Mouse (Mus musculus) hindbrain, embryonic 14.5 days (tissue): ENCODE measurements around the gene Klhl35. TPM values are rescaled to one million over a fixed set of nuclear protein-coding genes. Genes with fewer than 3 reads are reported as not detected.

Experiments
- ATAC-seq: fragments of 200-750 bp; cut with Nextera tagmentation; 2 replicates; pipeline ENCODE4 v1.8.0; 2017; ENCODE audit warnings: moderate number of reproducible peaks, mild to moderate bottlenecking, moderate TSS enrichment, moderate library complexity; ENCODE audit not compliant: low FRiP score
- DNase-seq: peaks from one replicate; pipeline ENCODE4 v3.0.0-alpha.2; 2015; ENCODE audit warnings: low spot score
- H3K27ac ChIP-seq: fragments of 300-500 bp; sonication (generic); 2 replicates; pipeline ENCODE4 v1.5.1; 2014; ENCODE audit warnings: mild to moderate bottlenecking, moderate library complexity
- H3K27me3 ChIP-seq: fragments of 300-500 bp; sonication (generic); 2 replicates; pipeline ENCODE4 v1.6.1; 2014; ENCODE audit warnings: mild to moderate bottlenecking, low read length, mixed read lengths; ENCODE audit not compliant: control insufficient read depth, insufficient read depth
- H3K36me3 ChIP-seq: fragments of 300-500 bp; sonication (generic); replicated peaks from 2 replicates; pipeline ENCODE4 v1.6.1; 2014; ENCODE audit not compliant: control insufficient read depth, insufficient read depth
- H3K4me1 ChIP-seq: fragments of 300-500 bp; sonication (generic); replicated peaks from 2 replicates; pipeline ENCODE4 v1.6.1; 2014; ENCODE audit warnings: antibody characterized with exemption, low read length, mixed read lengths; ENCODE audit not compliant: control insufficient read depth, insufficient read depth
- H3K4me2 ChIP-seq: fragments of 300-500 bp; sonication (generic); replicated peaks from 2 replicates; pipeline ENCODE4 v1.6.1; 2014; ENCODE audit warnings: mild to moderate bottlenecking, moderate library complexity
- H3K4me3 ChIP-seq: fragments of 300-500 bp; sonication (generic); replicated peaks from 2 replicates; pipeline ENCODE4 v1.5.1; 2014; ENCODE audit warnings: mild to moderate bottlenecking, low read length
- H3K9ac ChIP-seq: fragments of 300-500 bp; sonication (generic); 2 replicates; pipeline ENCODE4 v1.6.1; 2014
- H3K9me3 ChIP-seq: fragments of 300-500 bp; sonication (generic); 2 replicates; pipeline ENCODE4 v1.6.1; 2016; ENCODE audit warnings: low read length; ENCODE audit not compliant: control insufficient read depth
- WGBS: fragments of 180-500 bp; shearing (Covaris S2); extraction: QIAGEN DNeasy Blood & Tissue Kit; methylation state at CpG from one replicate; pipeline ENCODE4 v1.1.7; 2014; 5-methylcytosine and 5-hydroxymethylcytosine counted together
- polyA plus RNA-seq: library from polyadenylated mRNA; unstranded; fragments of >200 nt; fragmentation: Nextera tagmentation; extraction: Ambion mirVana; gene quantifications from 2 replicates; pipeline ENCODE4 v1.2.1, GENCODE M21; 2014

Gene Klhl35
- polyA plus RNA-seq, 1 experiment from 2014 or later, result 4.1 TPM

- H3K4me3 ChIP-seq, result no peak overlapping the region
- no peaks in the 10 kb centered on the region for H3K9me3 ChIP-seq
- H3K4me1 ChIP-seq, result no peaks in the 10 kb centered on the region
- no peak overlapping the region for H3K27ac ChIP-seq
- no peak overlapping the region for H3K9ac ChIP-seq
- ATAC-seq, result no peak
- 91% methylated on average over 15 of the region's 15 CpGs for WGBS
- no peaks in the 10 kb centered on the region for H3K27me3 ChIP-seq
- H3K4me2 ChIP-seq, result no peak overlapping the region
- no peak for DNase-seq
- peaks cover 53% of the 10 kb centered on the region for H3K36me3 ChIP-seq
Measured at GRCm38 (mm10) chr7:99459888-99460652, 5.7 kb upstream of the Klhl35 start.

GRCm38 (mm10) chr7:99463120-99463519 lies 2.7 kb upstream of the Klhl35 start:
- DNase-seq, result no peak
- no peak overlapping the region for H3K4me2 ChIP-seq
- peaks cover 37% of the 10 kb centered on the region for H3K36me3 ChIP-seq
- no peak overlapping the region for H3K9ac ChIP-seq
- H3K27me3 ChIP-seq, result no peaks in the 10 kb centered on the region
- ATAC-seq, result no peak
- 93% methylated on average over 2 of the region's 2 CpGs for whole genome bisulfite sequencing
- H3K4me1 ChIP-seq, result peaks cover 29% of the 10 kb centered on the region
- H3K27ac ChIP-seq, result no peak overlapping the region
- H3K9me3 ChIP-seq, result no peaks in the 10 kb centered on the region
- H3K4me3 ChIP-seq, result no peak overlapping the region

GRCm38 (mm10) chr7:99467916-99468282 lies 2.1 kb downstream of the Klhl35 start:
- H3K4me2 ChIP-seq, result peak overlapping the region; percentile 81
- H3K9me3 ChIP-seq, result no peaks in the 10 kb centered on the region
- ATAC-seq (no peak), DNase-seq (no peak)
- peaks cover 9% of the 10 kb centered on the region for H3K36me3 ChIP-seq
- H3K9ac ChIP-seq, result peak overlapping the region; percentile 76
- H3K4me1 ChIP-seq, result peaks cover 40% of the 10 kb centered on the region
- no peaks in the 10 kb centered on the region for H3K27me3 ChIP-seq
- H3K4me3 ChIP-seq, result peak overlapping the region; percentile 50
- H3K27ac ChIP-seq, result peak overlapping the region; percentile 92
- 15% methylated on average over 11 of the region's 11 CpGs for WGBS

GRCm38 (mm10) chr7:99468283-99469132 lies 2.7 kb downstream of the Klhl35 start:
- Histone ChIP-seq H3K36me3 (peaks cover 15% of the 10 kb centered on the region), H3K9me3 (no peaks in the 10 kb centered on the region), H3K4me3 (peak overlapping the region; percentile 50), H3K4me2 (peak overlapping the region; percentile 81), H3K27me3 (no peaks in the 10 kb centered on the region), H3K9ac (peak overlapping the region; percentile 76), H3K27ac (peak overlapping the region; percentile 92), H3K4me1 (peaks cover 40% of the 10 kb centered on the region)
- WGBS, result 1% methylated on average over 118 of the region's 145 CpGs
- DNase-seq (peak; percentile 78), ATAC-seq (peak; percentile 82)

GRCm38 (mm10) chr7:99469680-99470405 lies 4.0 kb downstream of the Klhl35 start:
- H3K9me3 ChIP-seq, result no peaks in the 10 kb centered on the region
- H3K9ac ChIP-seq, result no peak overlapping the region
- H3K4me1 ChIP-seq, result peaks cover 41% of the 10 kb centered on the region
- H3K27me3 ChIP-seq, result no peaks in the 10 kb centered on the region
- H3K4me2 ChIP-seq, result no peak overlapping the region
- no peak overlapping the region for H3K27ac ChIP-seq
- H3K4me3 ChIP-seq, result no peak overlapping the region
- DNase-seq (no peak), ATAC-seq (no peak)
- 84% methylated on average over 17 of the region's 17 CpGs for WGBS
- H3K36me3 ChIP-seq, result peaks cover 21% of the 10 kb centered on the region

- ATAC-seq, result no peak
- no peak for DNase-seq
- WGBS, result 65% methylated on average over 18 of the region's 18 CpGs
- H3K27me3 ChIP-seq, result no peaks in the 10 kb centered on the region
- H3K36me3 ChIP-seq, result peaks cover 30% of the 10 kb centered on the region
- no peak overlapping the region for H3K27ac ChIP-seq
- no peak overlapping the region for H3K4me3 ChIP-seq
- no peak overlapping the region for H3K4me2 ChIP-seq
- H3K9ac ChIP-seq, result no peak overlapping the region
- no peaks in the 10 kb centered on the region for H3K9me3 ChIP-seq
- H3K4me1 ChIP-seq, result peaks cover 31% of the 10 kb centered on the region
Measured at GRCm38 (mm10) chr7:99471578-99471977, 5.8 kb downstream of the Klhl35 start.

- no peaks in the 10 kb centered on the region for H3K27me3 ChIP-seq
- no peaks in the 10 kb centered on the region for H3K9me3 ChIP-seq
- peak overlapping the region; percentile 75; the same call in 1 of the 2 replicates for H3K27ac ChIP-seq
- ATAC-seq, result no peak
- no peak overlapping the region for H3K9ac ChIP-seq
- WGBS, result 84% methylated on average over 14 of the region's 14 CpGs
- peaks cover 53% of the 10 kb centered on the region for H3K36me3 ChIP-seq
- DNase-seq, result no peak
- peaks cover 11% of the 10 kb centered on the region for H3K4me1 ChIP-seq
- no peak overlapping the region for H3K4me2 ChIP-seq
- H3K4me3 ChIP-seq, result no peak overlapping the region
Measured at GRCm38 (mm10) chr7:99473638-99474407, 8.0 kb downstream of the Klhl35 start.

- no peak overlapping the region for H3K9ac ChIP-seq
- no peak overlapping the region for H3K4me3 ChIP-seq
- H3K27me3 ChIP-seq, result no peaks in the 10 kb centered on the region
- peak overlapping the region; percentile 75 for H3K27ac ChIP-seq
- H3K9me3 ChIP-seq, result no peaks in the 10 kb centered on the region
- no peak overlapping the region for H3K4me2 ChIP-seq
- no peak for DNase-seq
- peak; percentile 54 for ATAC-seq
- 41% methylated on average over 12 of the region's 12 CpGs for WGBS
- peaks cover 5% of the 10 kb centered on the region; the same call in 1 of the 2 replicates for H3K4me1 ChIP-seq
- H3K36me3 ChIP-seq, result peaks cover 65% of the 10 kb centered on the region
Measured at GRCm38 (mm10) chr7:99474836-99475561, 9.2 kb downstream of the Klhl35 start.
